Mouse (Mus musculus) ES-E14 (cell line): ENCODE measurements around the gene Wnt3a. TPM values are rescaled to one million over a fixed set of nuclear protein-coding genes. Genes with fewer than 3 reads are reported as not detected.
"Not testable (repeated sequence)": the region's sequence is repeated elsewhere in the genome, so short reads cannot be mapped to it uniquely, and the experiment has no call there.

ENCODE experiments used
- DNase-seq: peaks from one replicate; pipeline ENCODE4 v3.0.0-alpha.2; 2013; ENCODE audit warnings: low read depth, low spot score
- H3K27ac ChIP-seq: 2 replicates; pipeline ENCODE4 v1.5.1; 2012; ENCODE audit warnings: low read depth, mild to moderate bottlenecking, low read length, moderate library complexity, mixed read lengths; ENCODE audit not compliant: poor library complexity, insufficient read depth, severe bottlenecking
- H3K36me3 ChIP-seq: 2 replicates; pipeline ENCODE4 v1.6.1; 2012; ENCODE audit warnings: mild to moderate bottlenecking, low read length, moderate library complexity, mixed read lengths; ENCODE audit not compliant: control insufficient read depth, poor library complexity, insufficient read depth, severe bottlenecking
- H3K4me1 ChIP-seq, 2 experiments: fragments of 150-350 bp in 1 of 2; sonication (generic) in 1 of 2; 2 replicates each; pipeline ENCODE4 v1.6.1; 2012; ENCODE audit warnings: low read length in 2 of 2, mild to moderate bottlenecking in 1 of 2, mixed read lengths in 1 of 2; ENCODE audit not compliant: control insufficient read depth in 2 of 2, insufficient read depth in 2 of 2, poor library complexity in 1 of 2
- H3K4me3 ChIP-seq, 2 experiments: fragments of 150-350 bp in 1 of 2; sonication (generic) in 1 of 2; 2 replicates each; pipeline ENCODE4 v1.5.1; 2012; ENCODE audit warnings: low read length in 2 of 2, low read depth in 1 of 2, mild to moderate bottlenecking in 1 of 2, mixed read lengths in 1 of 2; ENCODE audit not compliant: insufficient read depth in 1 of 2, poor library complexity in 1 of 2, severe bottlenecking in 1 of 2
- H3K9ac ChIP-seq: 2 replicates; pipeline ENCODE4 v1.6.1; 2012; ENCODE audit warnings: low read depth, mild to moderate bottlenecking, low read length, mixed read lengths; ENCODE audit not compliant: poor library complexity, insufficient read depth, severe bottlenecking
- H3K9me3 ChIP-seq: fragments of 150-350 bp; sonication (generic); 2 replicates; pipeline ENCODE4 v1.6.1; 2012; ENCODE audit warnings: low read depth, mild to moderate bottlenecking, low read length; ENCODE audit not compliant: control insufficient read depth, insufficient read depth
- CHD2 ChIP-seq: IDR thresholded peaks from 2 replicates; pipeline ENCODE4 v1.6.1; 2014; ENCODE audit warnings: mild to moderate bottlenecking, low read depth, low read length, inconsistent platforms
- HCFC1 ChIP-seq: IDR thresholded peaks from 2 replicates; pipeline ENCODE4 v1.6.1; 2012; ENCODE audit warnings: low read length, inconsistent platforms, borderline replicate concordance; ENCODE audit not compliant: insufficient read depth
- MAFK ChIP-seq: IDR thresholded peaks from 2 replicates; pipeline ENCODE4 v1.6.1; 2014; ENCODE audit warnings: mild to moderate bottlenecking, low read depth, low read length, inconsistent platforms; ENCODE audit not compliant: insufficient read depth
- ZC3H11A ChIP-seq: IDR thresholded peaks from 2 replicates; pipeline ENCODE4 v1.6.1; 2012; ENCODE audit warnings: low read depth, mild to moderate bottlenecking, inconsistent platforms, low read length, borderline replicate concordance
- ZNF384 ChIP-seq: IDR thresholded peaks from 2 replicates; pipeline ENCODE4 v1.6.1; 2012; ENCODE audit warnings: low read depth, low read length, inconsistent platforms
- in situ Hi-C, 2 experiments: fragments of 600-800 bp; cut with MboI; formaldehyde crosslinking; loops; one replicate each; pipeline ENCODE4 v1.15.1; 2025; ENCODE audit warnings: low sequenced_read_pairs in 2 of 2, inconsistent platforms in 1 of 2; ENCODE audit not compliant: unreplicated experiment in 2 of 2
- total RNA-seq: library from RNA; depleted of rRNA; stranded (reverse); fragments of 300-350 nt; gene quantifications from 2 replicates; pipeline ENCODE4 v1.2.3, GENCODE M21; 2012

Gene Wnt3a
- total RNA-seq, 1 experiment = 0.85 TPM

- H3K9me3 ChIP-seq = no peaks in the 10 kb centered on the region
- no peak for DNase-seq
- peaks cover 4% of the 10 kb centered on the region for H3K36me3 ChIP-seq
- no peak overlapping the region for H3K9ac ChIP-seq
- no peak for TF ChIP-seq CHD2
- no peak for TF ChIP-seq MAFK
- no peak for TF ChIP-seq ZNF384
- TF ChIP-seq HCFC1 = no peak
- TF ChIP-seq ZC3H11A = no peak
- no peak overlapping the region; a peak in 1 of 4 replicates for H3K4me3 ChIP-seq
- peaks cover 4 to 18% of the 10 kb centered on the region in 2 experiments; a peak in 2 of 4 replicates for H3K4me1 ChIP-seq
- no peak overlapping the region; the same call in 1 of the 2 replicates for H3K27ac ChIP-seq
- in situ Hi-C loops = no loop called here
Observed at GRCm38 (mm10) chr11:59219064-59219463, 71.5 kb downstream of the Wnt3a start.

DNA sequence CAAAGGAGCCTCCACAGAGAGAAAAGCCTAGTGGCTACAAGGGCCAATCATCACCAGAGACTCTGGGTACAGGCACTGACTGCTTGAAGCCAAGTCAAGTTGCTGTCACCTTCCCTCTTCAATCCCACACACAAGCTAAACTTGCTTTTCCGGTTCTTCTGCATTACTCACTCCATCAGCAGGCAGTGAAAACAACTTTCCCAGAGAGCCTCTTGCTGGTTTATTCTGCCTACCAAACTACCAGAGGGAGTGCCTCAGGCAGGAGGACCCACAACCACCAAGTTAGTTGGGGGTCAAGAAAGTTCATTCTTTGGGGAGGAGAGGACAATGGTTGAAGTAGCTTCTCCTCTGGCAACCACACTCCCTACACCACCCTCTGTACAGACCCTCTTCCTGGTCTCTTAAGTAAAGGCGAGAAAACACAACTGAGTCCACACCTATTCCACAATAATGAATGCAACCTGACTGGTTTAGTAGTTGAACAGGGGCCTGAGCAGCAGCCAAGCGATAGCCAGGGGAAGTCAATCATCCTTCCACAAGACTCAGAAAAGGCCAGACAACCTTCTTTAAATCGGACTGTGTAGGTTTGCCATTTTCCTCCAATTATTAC, 72.1 kb downstream of the Wnt3a start:
- no peak for DNase-seq
- Histone ChIP-seq H3K4me1 (peaks cover 4 to 18% of the 10 kb centered on the region in 2 experiments; a peak in 2 of 4 replicates), H3K9ac (peak overlapping the region; percentile 1; the same call in 1 of the 2 replicates), H3K4me3 (no peak overlapping the region; a peak in 1 of 4 replicates), H3K9me3 (no peaks in the 10 kb centered on the region), H3K27ac (no peak overlapping the region; the same call in 1 of the 2 replicates), H3K36me3 (peaks cover 4% of the 10 kb centered on the region)
- in situ Hi-C loops = no loop called here
- TF ChIP-seq ZC3H11A = no peak
- TF ChIP-seq HCFC1 = no peak
- no peak for TF ChIP-seq CHD2
- TF ChIP-seq MAFK = no peak
- TF ChIP-seq ZNF384 = no peak

GRCm38 (mm10) chr11:59216955-59217354, 73.6 kb downstream of the Wnt3a start:
- TF ChIP-seq MAFK = no peak
- TF ChIP-seq ZNF384 = no peak
- TF ChIP-seq ZC3H11A = no peak
- no peak for TF ChIP-seq CHD2
- TF ChIP-seq HCFC1 = no peak
- Histone ChIP-seq H3K36me3 (peaks cover 13% of the 10 kb centered on the region), H3K9ac (no peak overlapping the region), H3K4me1 (peaks cover 4 to 16% of the 10 kb centered on the region in 2 experiments; a peak in 2 of 4 replicates), H3K27ac (no peak overlapping the region), H3K4me3 (no peak overlapping the region), H3K9me3 (no peaks in the 10 kb centered on the region)
- in situ Hi-C loops = no loop called here
- DNase-seq = no peak

DNA sequence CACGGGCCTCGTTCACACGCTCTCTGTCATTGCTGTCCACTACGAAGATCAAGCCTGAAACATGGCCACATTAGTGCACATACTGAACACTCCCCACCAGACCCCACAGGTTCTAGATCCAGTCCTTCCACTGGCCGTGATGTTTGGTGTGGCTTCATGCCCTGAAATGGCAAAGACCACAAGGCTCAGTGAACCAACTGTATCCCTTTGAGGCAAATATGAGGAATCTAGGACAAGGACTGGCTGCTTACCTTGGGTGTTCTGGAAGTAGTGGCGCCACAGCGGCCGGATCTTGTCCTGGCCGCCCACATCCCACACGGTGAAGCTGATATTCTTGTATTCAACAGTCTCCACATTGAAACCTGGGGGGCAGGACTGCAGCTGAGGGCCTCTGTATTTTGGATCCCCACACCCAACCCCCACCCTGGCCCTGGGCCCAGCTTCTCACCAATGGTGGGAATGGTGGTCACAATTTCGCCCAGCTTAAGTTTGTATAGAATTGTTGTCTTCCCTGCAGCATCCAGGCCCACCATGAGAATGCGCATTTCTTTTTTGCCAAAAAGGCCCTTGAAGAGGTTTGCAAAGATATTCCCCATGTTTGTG, 77.6 kb downstream of the Wnt3a start:
- H3K9ac ChIP-seq = no peak overlapping the region
- in situ Hi-C loops = no loop called here
- TF ChIP-seq HCFC1 (no peak), ZNF384 (no peak), CHD2 (no peak), MAFK (no peak), ZC3H11A (no peak)
- no peak overlapping the region for H3K4me3 ChIP-seq
- peaks cover 34% of the 10 kb centered on the region for H3K36me3 ChIP-seq
- H3K4me1 ChIP-seq = peaks cover 2 to 15% of the 10 kb centered on the region in 2 experiments; a peak in 2 of 4 replicates
- no peaks in the 10 kb centered on the region for H3K9me3 ChIP-seq
- no peak overlapping the region for H3K27ac ChIP-seq
- no peak for DNase-seq

DNA sequence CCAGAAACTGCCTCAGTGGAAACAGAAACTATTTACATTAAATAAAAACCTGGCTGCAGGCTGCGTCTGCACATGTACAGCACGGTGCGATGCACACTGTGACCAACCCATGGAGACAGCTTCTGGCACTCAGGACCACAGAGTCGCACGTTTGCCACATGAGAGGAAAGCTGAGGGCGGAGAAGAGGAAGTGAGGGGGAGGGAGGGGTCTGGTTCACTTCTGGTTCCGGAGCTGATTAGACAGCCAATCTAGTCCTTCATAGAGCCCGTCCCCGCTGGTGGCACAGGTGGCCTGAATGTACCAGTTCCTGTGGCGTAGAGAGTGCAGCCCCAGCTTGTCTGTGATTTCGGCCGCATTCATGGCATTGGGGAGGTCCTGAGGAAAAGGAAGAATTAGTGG, 78.2 kb downstream of the Wnt3a start:
- H3K27ac ChIP-seq, H3K4me3 ChIP-seq, DNase-seq, H3K9me3 ChIP-seq, H3K9ac ChIP-seq, in situ Hi-C loops: not testable (repeated sequence)
- Histone ChIP-seq H3K4me1 (peaks cover 2 to 11% of the 10 kb centered on the region in 2 experiments; a peak in 2 of 4 replicates), H3K36me3 (peaks cover 32% of the 10 kb centered on the region)

- H3K9ac ChIP-seq, H3K27ac ChIP-seq, H3K4me1 ChIP-seq, H3K4me3 ChIP-seq, in situ Hi-C loops, H3K9me3 ChIP-seq, DNase-seq: not testable (repeated sequence)
- H3K36me3 ChIP-seq = peaks cover 32% of the 10 kb centered on the region
Observed at GRCm38 (mm10) chr11:59211561-59211960, 79.0 kb downstream of the Wnt3a start.
